Mouse (Mus musculus): ENCODE data around the gene Hspa2. TPM values are rescaled to one million over a fixed set of nuclear protein-coding genes. Genes with fewer than 3 reads are reported as not detected.
"Not testable (repeated sequence)": the region's sequence is repeated elsewhere in the genome, so short reads cannot be mapped to it uniquely, and the experiment has no call there.

Hspa2 gene
- polyA plus RNA-seq, 1 experiment from 2014 or later = 5.8 TPM

GRCm38 (mm10) chr12:76415383-76416010 lies 11.5 kb downstream of the Hspa2 start:
- ATAC-seq (ENCODE audit: low FRiP score, low read depth) = no peak
- Histone ChIP-seq H3K27me3 (peaks cover 22% of the 10 kb centered on the region), H3K36me3 (no peaks in the 10 kb centered on the region), H3K9ac (replicated peaks) (no peak overlapping the region), H3K4me3 (no peak overlapping the region), H3K9me3 (no peaks in the 10 kb centered on the region), H3K4me1 (peaks cover 7% of the 10 kb centered on the region), H3K27ac (replicated peaks) (no peak overlapping the region), H3K4me2 (replicated peaks) (no peak overlapping the region)
- WGBS = 84% methylated on average over 12 of the region's 12 CpGs

DNA sequence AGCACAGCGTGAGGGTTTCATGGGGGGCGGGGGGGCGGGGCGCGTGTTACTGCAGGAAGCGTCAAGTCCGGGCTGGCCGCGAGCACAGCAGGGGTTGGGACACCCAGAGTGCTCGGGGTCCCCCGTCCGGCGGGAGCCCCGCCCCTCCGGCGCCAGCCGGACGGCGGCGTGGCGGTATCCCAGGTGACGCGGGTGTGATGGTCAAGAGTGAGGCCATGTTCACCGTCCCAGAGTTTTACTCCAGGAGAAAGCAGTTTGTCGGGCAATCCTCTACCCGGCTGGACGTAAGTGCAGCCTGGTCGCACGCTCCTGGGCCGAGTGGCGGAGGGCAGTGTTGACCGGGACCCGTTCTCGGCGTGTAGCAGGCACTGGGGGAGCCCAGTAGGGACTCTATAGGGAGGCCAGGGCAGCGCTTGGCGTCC lies 13.5 kb downstream of the Hspa2 start, which contains the start of gene Ppp1r36:
Ppp1r36 (plus strand) TSS at position 106 of the 422 bp plus-strand sequence.
- peak within 1 kb of the TSS; percentile 78 for H3K4me2 ChIP-seq (replicated peaks)
- H3K27me3 ChIP-seq = peaks cover 22% of the 10 kb centered on the region
- 0 out of 2 replicates have a peak within 1 kb of the TSS, but pooled peaks have one; percentile 34 for H3K9ac ChIP-seq (replicated peaks)
- H3K4me3 ChIP-seq = peak within 1 kb of the TSS; percentile 45
- H3K4me1 ChIP-seq = peaks cover 7% of the 10 kb centered on the region
- H3K36me3 ChIP-seq = no peaks in the 10 kb centered on the region
- under 1% methylated on average over 37 of the region's 37 CpGs for WGBS
- ATAC-seq (ENCODE audit: low FRiP score, low read depth) = peak; percentile 38; the same call in 1 of the 2 replicates
- no peaks in the 10 kb centered on the region for H3K9me3 ChIP-seq
- H3K27ac ChIP-seq (replicated peaks) = no peak within 1 kb of the TSS

DNA sequence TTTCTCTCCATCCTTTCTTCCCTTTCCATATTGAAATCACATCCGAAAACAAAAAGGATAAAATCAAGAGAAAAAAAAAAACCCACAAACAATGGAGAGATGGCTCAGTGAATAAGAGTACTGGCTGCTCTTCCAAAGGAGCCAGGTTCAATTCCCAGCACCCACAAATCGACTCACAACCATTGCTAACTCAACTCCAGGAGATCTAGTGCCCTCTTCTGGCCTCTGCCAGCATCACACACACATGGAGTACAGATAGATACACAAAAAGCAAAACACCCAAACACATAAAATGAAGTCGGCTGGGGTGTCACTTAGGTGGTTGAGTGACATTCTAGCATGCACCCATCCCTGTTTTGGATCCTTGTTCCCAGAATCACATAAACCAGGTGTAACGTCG lies 14.4 kb downstream of the Hspa2 start:
- no peak for ATAC-seq (ENCODE audit: low FRiP score, low read depth)
- H3K9ac ChIP-seq (replicated peaks) = no peak overlapping the region
- H3K4me1 ChIP-seq = peaks cover 7% of the 10 kb centered on the region
- no peak overlapping the region for H3K4me3 ChIP-seq
- no peak overlapping the region for H3K27ac ChIP-seq (replicated peaks)
- no peaks in the 10 kb centered on the region for H3K36me3 ChIP-seq
- WGBS = 93% methylated on average over 5 of the region's 5 CpGs
- no peaks in the 10 kb centered on the region for H3K9me3 ChIP-seq
- H3K4me2 ChIP-seq (replicated peaks) = no peak overlapping the region
- H3K27me3 ChIP-seq = peaks cover 22% of the 10 kb centered on the region

DNA sequence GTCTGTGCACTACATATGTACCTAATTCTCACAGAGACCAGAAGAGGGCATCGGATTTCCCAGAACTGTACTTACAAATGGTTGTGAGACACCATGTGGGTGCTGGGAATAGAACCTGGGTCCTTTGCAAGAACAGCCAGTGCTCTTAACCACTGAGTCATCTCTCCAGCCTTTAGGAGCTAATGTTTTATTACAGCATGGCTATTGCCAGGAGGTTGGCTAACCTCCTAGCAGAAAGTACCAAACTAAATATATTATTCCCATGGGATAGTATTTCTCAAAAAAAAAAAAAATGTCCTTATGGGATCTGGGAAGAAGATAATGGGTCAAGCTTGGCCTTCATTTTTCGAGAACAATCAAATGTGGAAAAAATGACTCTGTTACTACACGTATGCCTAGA lies 21.3 kb downstream of the Hspa2 start:
- H3K27me3 ChIP-seq = no peaks in the 10 kb centered on the region
- no peak overlapping the region for H3K9ac ChIP-seq (replicated peaks)
- no peaks in the 10 kb centered on the region for H3K36me3 ChIP-seq
- no peaks in the 10 kb centered on the region for H3K9me3 ChIP-seq
- WGBS = 97% methylated on average over 3 of the region's 3 CpGs
- H3K27ac ChIP-seq (replicated peaks) = no peak overlapping the region
- no peak for ATAC-seq (ENCODE audit: low FRiP score, low read depth)
- H3K4me1 ChIP-seq = no peaks in the 10 kb centered on the region
- H3K4me3 ChIP-seq = no peak overlapping the region
- H3K4me2 ChIP-seq (replicated peaks) = no peak overlapping the region

- Histone ChIP-seq H3K9ac (replicated peaks) (no peak overlapping the region), H3K36me3 (no peaks in the 10 kb centered on the region), H3K4me2 (replicated peaks) (no peak overlapping the region), H3K4me3 (no peak overlapping the region), H3K27ac (replicated peaks) (no peak overlapping the region), H3K27me3 (no peaks in the 10 kb centered on the region), H3K9me3 (no peaks in the 10 kb centered on the region), H3K4me1 (no peaks in the 10 kb centered on the region)
- WGBS = 64% methylated on average over 5 of the region's 5 CpGs
- no peak for ATAC-seq (ENCODE audit: low FRiP score, low read depth)
Measured at GRCm38 (mm10) chr12:76427546-76427945, 23.6 kb downstream of the Hspa2 start.

DNA sequence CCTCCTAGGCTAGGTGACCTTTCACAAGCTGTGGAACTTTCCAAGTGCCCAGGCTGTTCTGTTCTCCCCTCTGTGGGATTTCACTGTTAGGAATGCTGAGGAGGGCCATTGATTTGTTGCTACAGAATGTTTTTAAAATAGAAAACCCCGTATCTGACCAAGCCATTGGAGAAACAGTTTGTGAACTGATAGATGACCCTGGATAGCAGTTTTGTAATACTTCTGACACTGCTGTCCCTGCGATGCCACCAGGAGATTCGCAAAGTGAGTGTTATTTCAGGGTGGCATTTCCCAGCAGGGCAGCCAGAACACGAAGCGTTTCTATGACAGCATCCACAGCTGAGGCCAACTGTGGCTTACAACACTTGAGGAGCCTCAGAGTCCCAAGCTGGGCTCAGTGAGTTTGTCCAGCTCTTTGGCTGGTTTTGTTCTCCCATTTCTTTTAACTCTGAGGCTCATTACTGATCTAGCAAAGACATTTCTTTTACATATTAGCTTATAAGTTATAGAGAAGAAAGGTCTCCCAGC lies 27.0 kb downstream of the Hspa2 start:
- Histone ChIP-seq H3K4me2 (replicated peaks) (no peak overlapping the region), H3K36me3 (no peaks in the 10 kb centered on the region), H3K27me3 (peaks cover 14% of the 10 kb centered on the region), H3K9me3 (no peaks in the 10 kb centered on the region), H3K4me1 (0 out of 2 replicates have a peak, but pooled peaks cover 3% of the 10 kb centered on the region), H3K27ac (replicated peaks) (no peak overlapping the region), H3K4me3 (no peak overlapping the region), H3K9ac (replicated peaks) (no peak overlapping the region)
- 68% methylated on average over 5 of the region's 5 CpGs for WGBS
- no peak for ATAC-seq (ENCODE audit: low FRiP score, low read depth)

GRCm38 (mm10) chr12:76431431-76431830 lies 27.5 kb downstream of the Hspa2 start:
- no peak for ATAC-seq (ENCODE audit: low FRiP score, low read depth)
- no peak overlapping the region for H3K27ac ChIP-seq (replicated peaks)
- H3K27me3 ChIP-seq = peaks cover 19% of the 10 kb centered on the region
- H3K9me3 ChIP-seq = no peaks in the 10 kb centered on the region
- H3K4me2 ChIP-seq (replicated peaks) = no peak overlapping the region
- WGBS = 91% methylated on average over 6 of the region's 6 CpGs
- no peak overlapping the region for H3K9ac ChIP-seq (replicated peaks)
- no peaks in the 10 kb centered on the region for H3K36me3 ChIP-seq
- H3K4me3 ChIP-seq = no peak overlapping the region
- H3K4me1 ChIP-seq = 0 out of 2 replicates have a peak, but pooled peaks cover 3% of the 10 kb centered on the region

DNA sequence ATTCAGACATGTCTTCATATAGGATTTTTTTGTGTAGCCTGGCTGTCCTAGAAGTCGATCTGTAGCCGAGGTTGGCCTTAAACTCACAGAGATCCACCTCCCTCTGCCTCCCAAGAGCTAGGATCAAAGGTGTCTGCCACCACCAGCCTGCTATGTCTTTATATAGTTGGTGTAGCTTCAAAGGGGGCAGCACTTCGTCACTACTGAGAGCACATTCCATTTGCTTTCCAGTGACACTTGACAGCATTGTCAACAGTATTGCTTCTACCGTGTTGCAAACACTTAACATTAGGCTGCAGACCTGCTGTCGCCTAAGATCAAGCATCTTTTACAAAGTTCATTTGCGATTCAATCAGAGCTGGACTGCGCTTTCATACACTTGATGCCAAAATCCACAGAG lies 30.1 kb downstream of the Hspa2 start:
- Histone ChIP-seq H3K36me3 (no peaks in the 10 kb centered on the region), H3K27ac (replicated peaks) (no peak overlapping the region), H3K4me3 (no peak overlapping the region), H3K4me1 (0 out of 2 replicates have a peak, but pooled peaks cover 3% of the 10 kb centered on the region), H3K9me3 (no peaks in the 10 kb centered on the region), H3K27me3 (peaks cover 23% of the 10 kb centered on the region), H3K9ac (replicated peaks) (no peak overlapping the region), H3K4me2 (replicated peaks) (no peak overlapping the region)
- no peak for ATAC-seq (ENCODE audit: low FRiP score, low read depth)
- 40% methylated on average over 7 of the region's 7 CpGs for WGBS

DNA sequence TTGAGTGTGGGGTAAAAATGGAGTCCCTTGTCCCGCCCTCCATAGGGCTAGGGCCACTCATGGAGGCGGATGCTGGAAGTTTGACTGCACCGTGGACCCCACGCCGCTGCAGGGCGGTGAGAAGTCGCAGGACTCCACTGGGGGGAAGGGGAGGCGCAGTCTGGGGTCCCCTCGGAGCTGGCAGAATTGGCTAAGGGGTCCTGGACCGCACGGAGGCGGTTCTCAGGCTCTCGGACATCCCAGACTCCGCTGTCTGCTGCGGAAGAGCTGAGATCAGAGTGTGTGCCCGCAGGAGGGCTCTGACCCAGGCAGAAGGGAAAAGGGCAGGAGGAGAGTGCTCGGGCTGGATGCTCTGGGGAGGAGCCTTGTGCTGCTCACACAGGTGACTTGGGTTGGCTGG lies 31.1 kb downstream of the Hspa2 start:
- H3K9ac ChIP-seq (replicated peaks) = peak overlapping the region; percentile 44
- H3K4me3 ChIP-seq = peak overlapping the region; percentile 33
- no peaks in the 10 kb centered on the region for H3K9me3 ChIP-seq
- H3K27ac ChIP-seq (replicated peaks) = no peak overlapping the region
- WGBS = 3% methylated on average over 17 of the region's 17 CpGs
- no peaks in the 10 kb centered on the region for H3K36me3 ChIP-seq
- peaks cover 23% of the 10 kb centered on the region for H3K27me3 ChIP-seq
- 0 out of 2 replicates have a peak, but pooled peaks cover 3% of the 10 kb centered on the region for H3K4me1 ChIP-seq
- no peak for ATAC-seq (ENCODE audit: low FRiP score, low read depth)
- peak overlapping the region; percentile 54 for H3K4me2 ChIP-seq (replicated peaks)

DNA sequence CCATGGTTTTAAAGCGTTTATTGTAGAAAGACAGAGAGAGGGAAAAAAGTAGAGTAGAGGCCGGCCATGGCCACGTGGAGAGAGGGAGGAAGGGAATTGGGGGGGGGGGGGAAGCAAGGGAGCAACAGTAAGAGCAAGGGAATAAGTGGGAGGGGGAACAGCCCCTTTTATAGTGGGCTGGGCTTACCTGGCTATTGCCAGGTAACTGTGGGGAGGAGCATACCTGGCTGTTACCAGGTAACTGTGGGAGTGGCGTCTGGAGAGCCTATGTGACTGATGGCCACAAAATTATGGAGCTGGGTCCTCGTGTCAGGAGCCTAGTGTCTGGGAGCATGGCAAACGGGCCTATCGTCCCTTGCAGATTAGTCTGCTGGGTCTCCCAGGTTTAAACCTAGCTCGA lies 31.6 kb downstream of the Hspa2 start:
- Histone ChIP-seq H3K4me3 (no peak overlapping the region), H3K9ac (replicated peaks) (no peak overlapping the region)

DNA sequence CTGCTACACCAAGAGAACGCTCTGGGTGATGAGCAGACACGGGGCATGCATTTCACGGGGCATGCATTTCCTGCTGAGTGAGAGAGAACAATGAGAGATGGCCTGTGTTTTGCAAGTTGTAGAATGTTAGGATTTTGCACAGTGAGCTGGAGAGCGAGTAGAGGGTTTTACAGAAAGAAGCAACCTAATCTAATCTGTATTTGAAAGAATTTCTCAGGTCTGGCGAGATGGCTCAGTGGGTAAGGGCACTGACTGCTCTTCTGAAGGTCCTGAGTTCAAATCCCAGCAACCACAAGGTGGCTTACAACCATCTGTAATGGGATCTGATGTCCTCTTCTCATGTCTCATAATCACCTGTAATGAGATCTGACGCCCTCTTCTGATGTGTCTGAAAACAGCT lies 39.5 kb downstream of the Hspa2 start:
- H3K27ac ChIP-seq (replicated peaks); ATAC-seq (ENCODE audit: low FRiP score, low read depth); H3K4me3 ChIP-seq; H3K36me3 ChIP-seq; H3K4me2 ChIP-seq (replicated peaks); H3K9me3 ChIP-seq; H3K4me1 ChIP-seq; H3K9ac ChIP-seq (replicated peaks); H3K27me3 ChIP-seq: not testable (repeated sequence)
- 91% methylated on average over 6 of the region's 6 CpGs for WGBS

More for the DNA sequence above, 31.6 kb downstream of the Hspa2 start:
- Histone ChIP-seq H3K4me2 (replicated peaks) (peak overlapping the region; percentile 54), H3K27ac (replicated peaks) (no peak overlapping the region), H3K27me3 (peaks cover 23% of the 10 kb centered on the region), H3K4me1 (0 out of 2 replicates have a peak, but pooled peaks cover 3% of the 10 kb centered on the region), H3K9me3 (no peaks in the 10 kb centered on the region), H3K36me3 (no peaks in the 10 kb centered on the region)
- 37% methylated on average over 8 of the region's 8 CpGs for WGBS
- ATAC-seq (ENCODE audit: low FRiP score, low read depth) = no peak

DNA sequence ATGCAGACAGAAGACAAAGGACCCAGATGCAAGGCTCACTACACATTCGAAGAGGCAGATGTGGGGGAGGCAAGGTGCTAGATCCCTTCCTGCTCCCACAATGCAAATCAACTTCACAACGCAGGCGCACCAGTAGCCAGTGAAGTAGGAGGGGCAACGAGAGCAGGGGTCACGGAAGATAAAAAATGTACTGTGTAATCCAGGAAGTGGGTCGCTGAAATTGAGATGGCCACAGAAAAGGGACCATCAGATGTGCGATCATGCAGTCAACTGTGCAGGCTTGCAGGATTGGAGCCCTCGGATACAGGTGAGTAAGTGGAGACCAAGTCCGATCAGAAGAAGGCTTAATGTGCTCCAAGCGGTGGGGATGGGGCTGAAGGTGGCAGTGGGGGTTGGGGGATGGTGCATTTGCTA lies 40.4 kb downstream of the Hspa2 start:
- Histone ChIP-seq H3K4me3 (no peak overlapping the region), H3K4me2 (replicated peaks) (no peak overlapping the region), H3K9me3 (no peaks in the 10 kb centered on the region), H3K9ac (replicated peaks) (no peak overlapping the region), H3K27me3 (no peaks in the 10 kb centered on the region), H3K27ac (replicated peaks) (no peak overlapping the region), H3K36me3 (no peaks in the 10 kb centered on the region), H3K4me1 (no peaks in the 10 kb centered on the region)
- WGBS = 62% methylated on average over 10 of the region's 10 CpGs
- ATAC-seq (ENCODE audit: low FRiP score, low read depth) = no peak
